Mouse (Mus musculus) midbrain, postnatal 0 days (tissue): ENCODE measurements at regions not wholly inside any gene's neighbourhood (a gene's known extent, or its start where the extent isn't known, plus 50 kb on each side); places are given as distances from the start of the nearest gene placed in this dataset.
"Not testable (repeated sequence)": the region's sequence is repeated elsewhere in the genome, so short reads cannot be mapped to it uniquely, and the experiment has no call there.

Source experiments
- ATAC-seq: fragments of 200-750 bp; cut with Nextera tagmentation; 2 replicates; pipeline ENCODE4 v1.8.0; 2017; ENCODE audit warnings: moderate number of reproducible peaks, mild to moderate bottlenecking, moderate TSS enrichment, moderate library complexity; ENCODE audit not compliant: low FRiP score
- DNase-seq: peaks from one replicate; pipeline ENCODE4 v3.0.0-alpha.2; 2015; ENCODE audit warnings: low spot score
- H3K27ac ChIP-seq: fragments of 300-500 bp; sonication (generic); 2 replicates; pipeline ENCODE4 v1.5.1; 2014; ENCODE audit warnings: low read depth, mild to moderate bottlenecking, low read length, mixed read lengths
- H3K27me3 ChIP-seq: fragments of 300-500 bp; sonication (generic); 2 replicates; pipeline ENCODE4 v1.6.1; 2014; ENCODE audit warnings: low read length, control low read depth, mixed read lengths; ENCODE audit not compliant: insufficient read depth
- H3K36me3 ChIP-seq: fragments of 300-500 bp; sonication (generic); 2 replicates; pipeline ENCODE4 v1.6.1; 2014; ENCODE audit warnings: low read length, control low read depth, mixed read lengths; ENCODE audit not compliant: insufficient read depth
- H3K4me1 ChIP-seq: fragments of 300-500 bp; sonication (generic); 2 replicates; pipeline ENCODE4 v1.6.1; 2014; ENCODE audit warnings: mild to moderate bottlenecking, control low read depth, antibody characterized with exemption, low read length, mixed read lengths; ENCODE audit not compliant: insufficient read depth
- H3K4me2 ChIP-seq: fragments of 300-500 bp; sonication (generic); 2 replicates; pipeline ENCODE4 v1.6.1; 2014; ENCODE audit warnings: low read depth, mild to moderate bottlenecking, low read length, mixed read lengths; ENCODE audit not compliant: poor library complexity, severe bottlenecking
- H3K4me3 ChIP-seq: fragments of 300-500 bp; sonication (generic); 2 replicates; pipeline ENCODE4 v1.5.1; 2014; ENCODE audit warnings: low read depth, mild to moderate bottlenecking, low read length, moderate library complexity
- H3K9ac ChIP-seq: fragments of 300-500 bp; sonication (generic); replicated peaks from 2 replicates; pipeline ENCODE4 v1.6.1; 2014; ENCODE audit warnings: mild to moderate bottlenecking, low read length, moderate library complexity, mixed read lengths; ENCODE audit not compliant: poor library complexity, severe bottlenecking
- H3K9me3 ChIP-seq: fragments of 300-500 bp; sonication (generic); 2 replicates; pipeline ENCODE4 v1.6.1; 2016; ENCODE audit warnings: low read length, control low read depth
- CTCF ChIP-seq: IDR thresholded peaks from 2 replicates; pipeline ENCODE4 v1.5.1; 2016; ENCODE audit warnings: antibody characterized with exemption, mild to moderate bottlenecking
- WGBS: fragments of 180-500 bp; shearing (Covaris S2); extraction: QIAGEN DNeasy Blood & Tissue Kit; methylation state at CpG from one replicate; pipeline ENCODE4 v1.1.7; 2014; 5-methylcytosine and 5-hydroxymethylcytosine counted together

DNA sequence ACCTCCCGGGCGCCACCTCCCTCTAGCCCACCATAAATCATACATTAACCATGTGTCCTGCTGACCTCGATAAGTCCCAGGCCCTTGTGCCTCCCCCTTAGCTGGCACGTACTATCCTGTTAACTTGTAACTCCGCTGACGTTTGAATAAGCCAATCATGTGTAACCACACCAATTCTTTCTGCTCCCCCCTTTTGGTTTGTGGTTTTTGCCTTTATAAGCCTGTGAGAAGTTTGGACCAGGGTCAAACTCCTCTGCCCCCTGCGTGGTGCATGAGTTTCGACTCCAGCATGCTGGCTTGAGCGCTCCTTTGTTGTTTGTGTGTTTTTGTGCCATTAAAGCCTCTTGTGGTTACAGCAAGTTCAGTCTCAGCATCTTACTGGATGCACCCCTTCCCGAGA, 138.4 kb upstream of the Samt2 start:
- H3K9ac ChIP-seq, H3K4me2 ChIP-seq, H3K9me3 ChIP-seq, DNase-seq, H3K27ac ChIP-seq, ATAC-seq, H3K27me3 ChIP-seq, H3K4me3 ChIP-seq, H3K36me3 ChIP-seq, H3K4me1 ChIP-seq: not testable (repeated sequence)
- 83% methylated on average over 10 of the region's 10 CpGs for WGBS

DNA sequence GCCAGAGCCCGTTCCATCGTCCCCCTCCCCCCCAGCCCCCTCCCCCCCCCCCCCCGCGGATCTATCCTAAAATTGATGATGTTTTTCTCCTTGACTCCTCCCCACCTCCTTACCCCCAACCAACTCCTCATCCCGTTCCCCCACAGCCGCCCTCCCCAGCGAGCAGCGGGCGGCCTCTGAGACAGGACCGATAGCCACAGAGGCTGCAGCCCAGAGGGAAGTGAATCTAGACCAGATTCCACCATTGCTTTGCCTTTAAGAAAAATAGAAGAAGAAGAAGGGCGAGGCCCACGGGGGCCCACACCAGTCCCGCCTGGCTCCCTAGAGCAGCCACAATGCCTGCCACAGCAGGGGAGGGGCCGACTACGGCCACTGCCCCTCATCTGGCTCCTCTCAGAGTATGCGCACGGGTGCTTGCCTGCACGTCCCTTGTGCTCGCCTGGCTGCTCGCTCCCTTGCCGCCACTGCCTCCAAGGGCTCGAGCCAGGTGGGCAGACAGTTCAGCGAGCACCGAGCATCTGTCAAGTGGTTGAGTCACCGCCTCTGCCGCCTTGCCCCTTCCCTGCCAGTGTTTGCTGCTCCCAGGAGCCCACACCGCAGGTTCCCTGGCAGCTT, 134.6 kb upstream of the Samt2 start:
- DNase-seq = no peak
- no peak overlapping the region for H3K27ac ChIP-seq
- 47% methylated on average over 16 of the region's 27 CpGs for WGBS

DNA sequence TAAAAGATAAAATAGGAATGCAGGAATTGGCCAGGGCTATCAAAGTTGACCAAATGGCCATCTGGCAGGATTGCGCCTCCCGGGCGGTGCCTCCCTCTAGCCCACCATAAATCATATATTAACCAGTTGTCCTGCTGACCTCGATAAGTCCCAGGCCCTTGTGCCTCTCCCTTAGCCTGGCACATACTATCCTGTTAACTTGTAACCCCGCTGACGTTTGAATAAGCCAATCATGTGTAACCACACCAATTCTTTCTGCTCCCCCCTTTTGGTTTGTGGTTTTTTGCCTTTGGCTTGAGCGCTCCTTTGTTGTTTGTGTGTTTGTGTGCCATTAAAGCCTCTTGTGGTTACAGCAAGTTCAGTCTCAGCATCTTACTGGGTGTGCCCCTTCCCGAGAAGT, 133.4 kb upstream of the Samt2 start:
- H3K36me3 ChIP-seq, DNase-seq, H3K9ac ChIP-seq, H3K27me3 ChIP-seq, H3K9me3 ChIP-seq, H3K4me1 ChIP-seq, ATAC-seq, H3K4me3 ChIP-seq, H3K4me2 ChIP-seq, H3K27ac ChIP-seq: not testable (repeated sequence)
- 87% methylated on average over 8 of the region's 8 CpGs for WGBS

More for the DNA sequence above, 134.6 kb upstream of the Samt2 start:
- no peaks in the 10 kb centered on the region for H3K27me3 ChIP-seq
- 0 out of 2 replicates have a peak overlapping the region, but pooled peaks have one; percentile 39 for H3K9ac ChIP-seq
- H3K4me1 ChIP-seq = no peaks in the 10 kb centered on the region
- no peak for TF ChIP-seq CTCF
- H3K9me3 ChIP-seq = 0 out of 2 replicates have a peak, but pooled peaks cover 2% of the 10 kb centered on the region
- peak overlapping the region; percentile 43 for H3K4me2 ChIP-seq
- no peaks in the 10 kb centered on the region for H3K36me3 ChIP-seq
- H3K4me3 ChIP-seq = peak overlapping the region; percentile 32
- peak; percentile 56; the same call in 1 of the 2 replicates for ATAC-seq

DNA sequence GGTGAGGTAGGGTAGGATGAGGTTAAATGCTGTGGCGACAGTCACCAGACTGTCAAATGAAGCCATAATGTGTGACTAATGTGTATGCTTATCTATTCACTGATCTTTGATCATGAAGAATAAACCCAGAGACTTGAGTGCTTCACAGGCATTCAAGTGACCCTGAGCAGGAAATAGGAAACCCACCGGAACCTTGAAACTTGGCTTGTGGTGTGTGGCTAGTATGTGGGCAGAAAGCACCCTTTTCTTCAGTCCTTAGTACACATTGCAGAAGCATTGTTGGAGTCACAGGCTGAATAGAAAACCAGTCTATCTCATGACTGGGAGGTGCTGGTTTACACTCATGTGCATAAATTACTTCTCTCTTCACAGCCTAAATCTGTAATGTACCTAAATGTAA, 91.4 kb upstream of the Samt2 start:
- H3K36me3 ChIP-seq, H3K27me3 ChIP-seq: not testable (repeated sequence)
- WGBS = 100% methylated on average over 1 of the region's 2 CpGs

More for the DNA sequence above, 91.4 kb upstream of the Samt2 start:
- not testable (repeated sequence) for H3K4me2 ChIP-seq, H3K9ac ChIP-seq, ATAC-seq, H3K4me3 ChIP-seq, H3K9me3 ChIP-seq, H3K27ac ChIP-seq, DNase-seq, H3K4me1 ChIP-seq
